Mouse (Mus musculus): ENCODE data around the gene Il23r. TPM values are rescaled to one million over a fixed set of nuclear protein-coding genes. Genes with fewer than 3 reads are reported as not detected.

Il23r gene
- polyA plus RNA-seq, 1 experiment from 2014 or later, result not detected

Other genes starting within 250 kb of the Il23r start
- gene Il12rb2, start 115.7 kb downstream of the Il23r start, polyA plus RNA-seq (2014; fragmentation: Nextera tagmentation; extraction: Ambion mirVana), result 0.09 TPM in 1 of 2 replicates, not detected in the other
- 0.15 and 0.45 TPM in 2 replicates for gene Tacstd2, start 43.9 kb upstream of the Il23r start, polyA plus RNA-seq (2014; fragmentation: Nextera tagmentation; extraction: Ambion mirVana)

All from heart, embryonic 14.5 days (tissue).